Mouse (Mus musculus) hindbrain, embryonic 14.5 days (tissue): ENCODE measurements around the gene Fbxw10. TPM values are rescaled to one million over a fixed set of nuclear protein-coding genes. Genes with fewer than 3 reads are reported as not detected.

Experiments used
- ATAC-seq: fragments of 200-750 bp; cut with Nextera tagmentation; 2 replicates; pipeline ENCODE4 v1.8.0; 2017; ENCODE audit warnings: moderate number of reproducible peaks, mild to moderate bottlenecking, moderate TSS enrichment, moderate library complexity; ENCODE audit not compliant: low FRiP score
- DNase-seq: peaks from one replicate; pipeline ENCODE4 v3.0.0-alpha.2; 2015; ENCODE audit warnings: low spot score
- H3K27ac ChIP-seq: fragments of 300-500 bp; sonication (generic); 2 replicates; pipeline ENCODE4 v1.5.1; 2014; ENCODE audit warnings: mild to moderate bottlenecking, moderate library complexity
- H3K27me3 ChIP-seq: fragments of 300-500 bp; sonication (generic); 2 replicates; pipeline ENCODE4 v1.6.1; 2014; ENCODE audit warnings: mild to moderate bottlenecking, low read length, mixed read lengths; ENCODE audit not compliant: control insufficient read depth, insufficient read depth
- H3K36me3 ChIP-seq: fragments of 300-500 bp; sonication (generic); replicated peaks from 2 replicates; pipeline ENCODE4 v1.6.1; 2014; ENCODE audit not compliant: control insufficient read depth, insufficient read depth
- H3K4me1 ChIP-seq: fragments of 300-500 bp; sonication (generic); replicated peaks from 2 replicates; pipeline ENCODE4 v1.6.1; 2014; ENCODE audit warnings: antibody characterized with exemption, low read length, mixed read lengths; ENCODE audit not compliant: control insufficient read depth, insufficient read depth
- H3K4me2 ChIP-seq: fragments of 300-500 bp; sonication (generic); replicated peaks from 2 replicates; pipeline ENCODE4 v1.6.1; 2014; ENCODE audit warnings: mild to moderate bottlenecking, moderate library complexity
- H3K4me3 ChIP-seq: fragments of 300-500 bp; sonication (generic); replicated peaks from 2 replicates; pipeline ENCODE4 v1.5.1; 2014; ENCODE audit warnings: mild to moderate bottlenecking, low read length
- H3K9ac ChIP-seq: fragments of 300-500 bp; sonication (generic); 2 replicates; pipeline ENCODE4 v1.6.1; 2014
- H3K9me3 ChIP-seq: fragments of 300-500 bp; sonication (generic); 2 replicates; pipeline ENCODE4 v1.6.1; 2016; ENCODE audit warnings: low read length; ENCODE audit not compliant: control insufficient read depth
- WGBS: fragments of 180-500 bp; shearing (Covaris S2); extraction: QIAGEN DNeasy Blood & Tissue Kit; methylation state at CpG from one replicate; pipeline ENCODE4 v1.1.7; 2014; 5-methylcytosine and 5-hydroxymethylcytosine counted together
- polyA plus RNA-seq: library from polyadenylated mRNA; unstranded; fragments of >200 nt; fragmentation: Nextera tagmentation; extraction: Ambion mirVana; gene quantifications from 2 replicates; pipeline ENCODE4 v1.2.1, GENCODE M21; 2014

Gene Fbxw10
- 0.25 and 0.61 TPM in 2 replicates for polyA plus RNA-seq

DNA sequence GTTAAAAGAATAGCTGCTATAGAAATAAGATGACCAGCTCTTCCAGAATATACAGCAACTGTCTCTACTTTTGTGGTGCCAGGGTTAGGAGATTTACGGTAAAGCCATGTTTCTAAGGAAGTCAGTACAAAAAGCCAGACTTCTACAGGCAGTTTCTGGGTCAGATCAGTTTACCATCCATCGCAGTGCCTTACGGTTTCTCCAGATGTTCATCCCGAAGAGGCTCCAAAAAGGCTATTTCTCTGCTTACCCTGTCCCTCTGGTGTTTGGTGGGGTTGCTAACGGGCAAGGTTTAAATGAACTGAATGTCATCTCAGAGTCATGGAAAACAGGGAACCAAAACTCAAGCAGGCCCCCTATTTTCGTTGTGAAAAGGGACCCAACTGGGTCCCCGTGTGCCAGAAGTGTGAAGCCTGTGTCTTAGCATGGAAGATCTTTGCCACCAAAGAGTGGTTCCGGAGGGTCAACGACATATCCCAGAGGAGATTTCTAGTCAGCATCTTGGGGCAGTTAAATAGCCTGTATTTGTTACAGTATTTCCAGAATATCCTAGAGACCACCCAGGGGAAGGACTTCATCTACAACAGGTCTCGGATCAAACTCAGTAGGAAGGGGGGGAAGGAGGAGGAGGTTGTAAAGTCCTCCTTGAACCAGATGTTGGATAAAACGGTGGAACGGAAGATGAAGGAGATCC, at the start of gene Fbxw10:
Gene Fbxw10, plus strand, starts transcription at position 109 of the 694 bp plus-strand sequence.
- DNase-seq, result peak; percentile 59
- H3K36me3 ChIP-seq, result no peaks in the 10 kb centered on the region
- no peak for ATAC-seq
- no peaks in the 10 kb centered on the region for H3K27me3 ChIP-seq
- H3K4me1 ChIP-seq, result peaks cover 4% of the 10 kb centered on the region; the same call in 1 of the 2 replicates
- H3K9ac ChIP-seq, result 0 out of 2 replicates have a peak within 1 kb of the TSS, but pooled peaks have one; percentile 34
- H3K9me3 ChIP-seq, result no peaks in the 10 kb centered on the region
- H3K4me3 ChIP-seq, result no peak within 1 kb of the TSS
- WGBS, result 31% methylated on average over 12 of the region's 12 CpGs
- peak within 1 kb of the TSS; percentile 36 for H3K4me2 ChIP-seq
- no peak within 1 kb of the TSS for H3K27ac ChIP-seq

DNA sequence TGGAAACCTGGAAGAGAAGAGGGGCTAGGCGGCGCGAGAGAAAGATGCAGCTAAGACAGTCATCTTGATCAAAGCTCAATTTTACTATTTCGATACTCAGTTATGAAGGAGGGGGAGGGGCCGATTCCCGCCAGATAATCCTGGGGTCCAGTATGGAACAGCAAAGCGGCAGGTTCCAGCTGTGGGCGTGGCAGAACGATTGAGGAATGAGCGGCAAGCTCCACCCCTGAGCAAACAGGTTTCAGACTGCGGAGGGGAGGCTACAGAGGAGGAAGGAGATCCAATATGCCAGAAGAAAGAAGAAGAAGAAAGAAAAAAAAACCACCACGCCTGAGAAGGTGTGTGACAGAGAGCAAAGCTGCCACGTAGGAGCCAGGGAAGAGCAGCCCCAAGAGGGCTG, 42.8 kb upstream of the Fbxw10 start:
- WGBS, result 57% methylated on average over 13 of the region's 13 CpGs

DNA sequence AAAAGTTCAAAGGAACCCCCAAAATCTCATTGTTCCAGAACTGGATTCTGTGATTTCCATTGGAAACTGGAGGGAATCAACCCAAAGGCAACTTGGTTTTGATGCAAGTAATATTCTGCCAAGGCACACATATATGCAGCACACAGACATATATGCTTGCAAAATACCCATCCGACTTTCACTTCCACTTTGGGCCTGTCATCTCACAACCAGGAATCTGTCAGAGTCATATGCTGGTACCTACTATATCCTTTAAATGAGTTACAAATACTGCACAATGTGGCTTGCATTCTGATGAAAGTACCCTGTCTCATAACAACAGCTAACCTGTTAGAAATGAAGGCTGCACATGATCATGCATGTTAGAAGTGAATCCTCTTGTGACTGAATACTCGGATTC, 38.9 kb upstream of the Fbxw10 start:
- Histone ChIP-seq H3K36me3 (no peaks in the 10 kb centered on the region), H3K9ac (no peak overlapping the region), H3K27me3 (no peaks in the 10 kb centered on the region), H3K9me3 (no peaks in the 10 kb centered on the region), H3K4me1 (no peaks in the 10 kb centered on the region), H3K27ac (no peak overlapping the region), H3K4me3 (no peak overlapping the region), H3K4me2 (no peak overlapping the region)
- 89% methylated on average over 2 of the region's 2 CpGs for WGBS
- ATAC-seq (no peak), DNase-seq (no peak)

More for the DNA sequence above, 42.8 kb upstream of the Fbxw10 start:
- H3K27ac ChIP-seq, result no peak overlapping the region
- H3K27me3 ChIP-seq, result no peaks in the 10 kb centered on the region
- no peaks in the 10 kb centered on the region for H3K4me1 ChIP-seq
- no peaks in the 10 kb centered on the region for H3K36me3 ChIP-seq
- H3K9ac ChIP-seq, result no peak overlapping the region
- H3K4me3 ChIP-seq, result no peak overlapping the region
- H3K4me2 ChIP-seq, result no peak overlapping the region
- no peaks in the 10 kb centered on the region for H3K9me3 ChIP-seq
- DNase-seq (no peak), ATAC-seq (no peak)

DNA sequence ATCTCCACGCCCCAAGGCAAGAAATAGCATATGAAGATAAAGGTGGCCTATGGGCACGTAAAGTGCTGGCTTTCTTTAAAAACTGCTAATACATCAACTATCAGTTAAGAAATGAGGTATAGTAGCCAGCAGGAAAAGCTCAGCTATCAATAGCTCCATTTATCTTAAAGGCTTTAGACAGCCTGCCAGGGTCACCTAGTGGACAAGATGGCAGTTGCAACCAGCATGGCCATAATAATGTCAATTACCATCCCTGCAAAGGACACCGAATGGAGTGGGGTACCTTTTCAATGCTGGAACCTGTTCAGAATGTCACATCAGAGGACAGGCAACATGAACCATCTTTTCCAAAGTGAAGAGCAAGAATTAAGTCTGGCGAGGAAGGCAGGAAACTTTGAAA, 37.7 kb upstream of the Fbxw10 start:
- ATAC-seq, result no peak
- no peak overlapping the region for H3K9ac ChIP-seq

DNA sequence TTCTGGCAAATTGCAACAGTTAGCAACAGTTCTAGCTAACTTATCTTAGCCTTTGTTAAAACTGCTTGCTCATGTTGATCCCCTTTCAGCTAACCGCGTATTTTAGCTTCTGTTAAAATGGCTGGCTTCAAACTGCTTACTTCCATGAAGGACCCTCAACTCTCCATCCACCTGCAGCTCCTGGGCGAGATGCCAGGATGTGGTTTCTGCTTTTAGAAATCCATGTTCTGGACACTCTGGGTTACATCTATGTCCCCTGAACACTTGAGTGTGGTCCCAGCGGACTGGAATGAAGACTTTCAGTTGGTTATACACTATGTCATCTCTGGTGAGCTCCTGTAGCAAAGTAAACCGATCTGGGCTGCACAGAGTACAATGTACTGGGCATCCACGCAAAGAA, 34.6 kb upstream of the Fbxw10 start:
- Histone ChIP-seq H3K27me3 (no peaks in the 10 kb centered on the region), H3K9me3 (no peaks in the 10 kb centered on the region), H3K4me3 (no peak overlapping the region), H3K36me3 (no peaks in the 10 kb centered on the region), H3K4me2 (no peak overlapping the region), H3K4me1 (no peaks in the 10 kb centered on the region), H3K27ac (no peak overlapping the region), H3K9ac (no peak overlapping the region)
- DNase-seq, result no peak
- no peak for ATAC-seq
- 92% methylated on average over 6 of the region's 6 CpGs for WGBS

More for the DNA sequence above, 37.7 kb upstream of the Fbxw10 start:
- Histone ChIP-seq H3K4me3 (no peak overlapping the region), H3K4me1 (no peaks in the 10 kb centered on the region), H3K9me3 (no peaks in the 10 kb centered on the region), H3K27me3 (no peaks in the 10 kb centered on the region), H3K4me2 (no peak overlapping the region), H3K27ac (no peak overlapping the region), H3K36me3 (no peaks in the 10 kb centered on the region)
- no peak for DNase-seq
- 68% methylated on average over 4 of the region's 4 CpGs for WGBS

DNA sequence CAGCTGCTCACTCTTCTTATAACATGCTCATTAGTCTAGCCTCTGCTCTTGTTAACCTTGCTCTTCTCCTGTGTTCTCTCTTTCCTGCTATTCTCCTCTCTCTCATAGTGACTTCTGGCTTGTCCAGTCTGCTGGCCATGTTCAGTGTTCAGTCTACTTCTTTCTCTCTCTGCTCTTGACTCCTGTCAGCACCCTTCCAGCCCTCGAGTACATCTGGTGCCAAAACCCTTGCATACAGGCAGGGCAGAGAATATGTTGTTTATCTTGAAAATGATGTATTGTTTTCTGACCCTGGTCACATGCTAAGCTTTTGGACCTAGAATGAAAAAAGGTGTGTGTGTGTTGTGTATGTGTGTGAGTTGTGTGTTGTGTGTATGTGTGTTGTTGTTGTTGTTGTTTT, 33.4 kb upstream of the Fbxw10 start:
- Histone ChIP-seq H3K9ac (no peak overlapping the region), H3K36me3 (no peaks in the 10 kb centered on the region), H3K4me2 (no peak overlapping the region), H3K27me3 (no peaks in the 10 kb centered on the region), H3K27ac (no peak overlapping the region), H3K9me3 (no peaks in the 10 kb centered on the region), H3K4me1 (no peaks in the 10 kb centered on the region), H3K4me3 (no peak overlapping the region)
- DNase-seq (no peak), ATAC-seq (no peak)
- WGBS, result 63% methylated on average over 1 of the region's 1 CpGs

DNA sequence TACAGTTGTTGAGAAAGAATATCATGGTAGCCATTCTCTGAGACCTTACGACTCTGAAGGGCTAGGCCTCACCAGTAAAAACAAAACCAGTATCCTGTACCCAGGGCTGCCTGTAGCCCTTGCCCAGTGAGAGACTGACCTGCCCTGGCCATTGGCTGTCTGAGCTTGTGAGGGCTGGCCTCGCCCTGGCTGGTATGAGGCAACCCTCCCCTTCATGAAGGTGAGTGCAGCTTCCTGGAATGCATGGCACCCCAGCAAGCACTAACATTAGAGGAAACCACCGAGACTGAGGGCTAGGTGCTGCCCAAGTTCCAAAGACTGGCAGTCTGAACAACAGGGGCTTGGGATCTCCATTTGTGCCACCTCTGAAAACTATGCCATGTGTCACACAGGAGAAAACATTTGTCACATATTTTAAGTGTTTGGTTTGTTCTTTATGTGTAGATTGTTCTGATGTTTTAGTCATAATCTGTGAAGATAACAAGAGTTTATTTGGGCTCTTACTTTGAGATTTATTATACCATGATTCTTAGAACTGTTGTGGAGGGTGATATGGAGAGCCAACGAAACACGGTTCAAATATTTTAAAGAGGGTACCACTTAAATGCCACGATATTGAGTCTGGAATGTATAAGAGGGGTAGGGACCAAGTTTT, 32.8 kb upstream of the Fbxw10 start:
- Histone ChIP-seq H3K9me3 (no peaks in the 10 kb centered on the region), H3K4me3 (no peak overlapping the region), H3K27ac (no peak overlapping the region), H3K4me2 (no peak overlapping the region), H3K4me1 (no peaks in the 10 kb centered on the region), H3K9ac (no peak overlapping the region), H3K27me3 (no peaks in the 10 kb centered on the region), H3K36me3 (no peaks in the 10 kb centered on the region)
- WGBS, result 75% methylated on average over 6 of the region's 6 CpGs
- no peak for DNase-seq
- ATAC-seq, result no peak

DNA sequence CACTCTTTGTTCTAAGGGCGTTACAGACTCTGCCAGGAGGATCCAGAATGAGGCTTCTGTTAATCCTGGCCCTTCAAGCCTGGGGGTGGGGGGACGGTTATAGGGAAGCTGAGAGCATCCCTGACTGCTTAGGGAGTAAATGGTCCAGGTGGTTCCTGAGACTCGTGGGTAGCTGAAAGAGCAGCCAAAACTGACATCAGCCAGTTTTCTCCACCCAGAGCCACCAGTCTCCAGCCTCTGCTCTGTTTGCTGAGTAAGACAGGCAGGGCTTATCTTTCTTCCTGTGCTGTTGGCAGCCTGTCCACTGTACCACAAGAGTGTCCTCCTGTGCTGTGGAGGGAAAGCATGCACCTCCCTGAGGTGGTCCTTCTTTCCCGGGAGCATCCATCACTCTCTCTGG, 32.2 kb upstream of the Fbxw10 start:
- ATAC-seq, result no peak
- WGBS, result 73% methylated on average over 4 of the region's 4 CpGs

DNA sequence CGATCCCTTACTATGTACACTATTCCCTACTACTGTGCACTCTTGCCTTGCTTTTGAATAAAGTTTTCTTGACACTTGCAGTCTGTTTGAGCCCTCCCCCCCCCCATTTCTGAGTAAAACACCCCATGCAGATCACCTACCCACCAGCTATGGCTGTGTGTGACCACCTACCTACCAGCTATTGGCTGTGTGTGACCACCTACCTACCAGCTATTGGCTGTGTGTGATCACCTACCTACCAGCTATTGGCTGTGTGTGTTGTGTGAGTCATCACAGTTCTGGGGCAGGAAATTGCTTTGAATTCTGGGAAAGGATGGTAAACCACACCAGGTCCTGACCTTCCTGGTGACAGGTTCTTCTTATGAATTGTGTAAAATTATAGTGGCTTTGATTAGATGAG, 31.4 kb upstream of the Fbxw10 start:
- DNase-seq (no peak), ATAC-seq (no peak)
- Histone ChIP-seq H3K9ac (no peak overlapping the region), H3K9me3 (no peaks in the 10 kb centered on the region), H3K27ac (no peak overlapping the region), H3K4me3 (no peak overlapping the region), H3K4me2 (no peak overlapping the region), H3K27me3 (no peaks in the 10 kb centered on the region), H3K4me1 (peaks cover 7% of the 10 kb centered on the region), H3K36me3 (no peaks in the 10 kb centered on the region)
- 90% methylated on average over 1 of the region's 1 CpGs for WGBS

More for the DNA sequence above, 32.2 kb upstream of the Fbxw10 start:
- Histone ChIP-seq H3K4me3 (no peak overlapping the region), H3K9ac (no peak overlapping the region), H3K4me2 (no peak overlapping the region), H3K27ac (no peak overlapping the region), H3K9me3 (no peaks in the 10 kb centered on the region), H3K4me1 (no peaks in the 10 kb centered on the region), H3K27me3 (no peaks in the 10 kb centered on the region), H3K36me3 (no peaks in the 10 kb centered on the region)
- DNase-seq, result no peak
